Mouse (Mus musculus) CH12.LX (cell line): ENCODE measurements around the gene Tut1. TPM values are rescaled to one million over a fixed set of nuclear protein-coding genes. Genes with fewer than 3 reads are reported as not detected.

Experiments used
- DNase-seq: peaks from one replicate; pipeline ENCODE4 v3.0.0-alpha.2; 2013; ENCODE audit errors: extremely low read depth
- H3K27ac ChIP-seq: 2 replicates; pipeline ENCODE4 v1.5.1; 2012; ENCODE audit warnings: low read depth, mild to moderate bottlenecking, control low read depth, moderate library complexity; ENCODE audit not compliant: insufficient read depth
- H3K27me3 ChIP-seq: replicated peaks from 2 replicates; pipeline ENCODE3; 2012; ENCODE audit warnings: inconsistent platforms
- H3K36me3 ChIP-seq, 2 experiments: replicated peaks in 1 of 2; 2 replicates each; pipeline versions ENCODE3 to v1.6.1; 2012; ENCODE audit warnings: inconsistent platforms in 1 of 2, low read length in 1 of 2, mild to moderate bottlenecking in 1 of 2, mixed read lengths in 1 of 2, moderate library complexity in 1 of 2; ENCODE audit not compliant: control insufficient read depth in 1 of 2, insufficient read depth in 1 of 2
- H3K4me1 ChIP-seq, 2 experiments: 2 replicates each; pipeline ENCODE4 v1.6.1; 2012; ENCODE audit warnings: inconsistent platforms in 1 of 2, moderate library complexity in 1 of 2; ENCODE audit not compliant: insufficient read depth in 2 of 2, control insufficient read depth in 1 of 2
- H3K4me2 ChIP-seq: 2 replicates; pipeline ENCODE4 v1.6.1; 2012; ENCODE audit warnings: low read depth, mild to moderate bottlenecking, control low read depth; ENCODE audit not compliant: poor library complexity, insufficient read depth, severe bottlenecking
- H3K4me3 ChIP-seq, 3 experiments: fragments of 150-350 bp in 1 of 3; sonication (generic) in 1 of 3; replicated peaks in 1 of 3; 2 replicates each; pipeline versions ENCODE3 to v1.5.1; 2011 to 2012; ENCODE audit warnings: low read depth in 2 of 3, low read length in 2 of 3, mild to moderate bottlenecking in 2 of 3, moderate library complexity in 2 of 3, control low read depth in 1 of 3, improper control_type of control experiment in 1 of 3, inconsistent platforms in 1 of 3, mixed read lengths in 1 of 3; ENCODE audit not compliant: poor library complexity in 1 of 3
- H3K79me2 ChIP-seq: replicated peaks from 2 replicates; pipeline ENCODE4 v1.6.1; 2012; ENCODE audit warnings: mild to moderate bottlenecking, moderate library complexity; ENCODE audit not compliant: control insufficient read depth, poor library complexity, insufficient read depth, severe bottlenecking; ENCODE audit errors: extremely low read depth
- H3K9ac ChIP-seq: 2 replicates; pipeline ENCODE4 v1.6.1; 2012; ENCODE audit warnings: low read depth, mild to moderate bottlenecking, control low read depth, moderate library complexity; ENCODE audit not compliant: insufficient read depth
- H3K9me3 ChIP-seq: replicated peaks from 2 replicates; pipeline ENCODE3; 2012; ENCODE audit warnings: low read length, inconsistent platforms, mixed read lengths
- BHLHE40 ChIP-seq: IDR thresholded peaks from 2 replicates; pipeline ENCODE4 v1.6.1; 2011; ENCODE audit warnings: mild to moderate bottlenecking, low read depth, low read length, improper control_type of control experiment
- CHD2 ChIP-seq: IDR thresholded peaks from 2 replicates; pipeline ENCODE4 v1.6.1; 2011; ENCODE audit warnings: low read length, improper control_type of control experiment
- ELF1 ChIP-seq: IDR thresholded peaks from 2 replicates; pipeline ENCODE4 v1.6.1; 2014; ENCODE audit warnings: low read depth, mild to moderate bottlenecking, inconsistent platforms, low read length, improper control_type of control experiment
- GABPA ChIP-seq: IDR thresholded peaks from 2 replicates; pipeline ENCODE4 v1.6.1; 2012; ENCODE audit warnings: low read depth, low read length, improper control_type of control experiment, inconsistent platforms; ENCODE audit not compliant: insufficient replicate concordance
- MAX ChIP-seq: IDR thresholded peaks from 2 replicates; pipeline ENCODE4 v1.6.1; 2011; ENCODE audit warnings: low read length, improper control_type of control experiment
- MAZ ChIP-seq: IDR thresholded peaks from 2 replicates; pipeline ENCODE4 v1.6.1; 2012; ENCODE audit warnings: low read depth, mild to moderate bottlenecking, inconsistent platforms, low read length, improper control_type of control experiment, moderate library complexity
- MEF2A ChIP-seq: IDR thresholded peaks from 2 replicates; pipeline ENCODE4 v1.6.1; 2014; ENCODE audit warnings: low read depth, mild to moderate bottlenecking, inconsistent platforms, low read length, improper control_type of control experiment, borderline replicate concordance
- MYC ChIP-seq: IDR thresholded peaks from 2 replicates; pipeline ENCODE4 v1.6.1; 2011; ENCODE audit warnings: low read depth, mild to moderate bottlenecking, improper control_type of control experiment, low read length
- NELFE ChIP-seq: IDR thresholded peaks from 2 replicates; pipeline ENCODE4 v1.6.1; 2011; ENCODE audit warnings: low read depth, low read length, improper control_type of control experiment
- POLR2A ChIP-seq: IDR thresholded peaks from 2 replicates; pipeline ENCODE4 v1.6.1; 2011; ENCODE audit warnings: low read depth, mild to moderate bottlenecking, improper control_type of control experiment, low read length
- SIN3A ChIP-seq: IDR thresholded peaks from 2 replicates; pipeline ENCODE4 v1.6.1; 2012; ENCODE audit warnings: low read length, improper control_type of control experiment, inconsistent platforms
- SMC3 ChIP-seq: IDR thresholded peaks from 2 replicates; pipeline ENCODE4 v1.6.1; 2011; ENCODE audit warnings: low read depth, low read length, improper control_type of control experiment
- TCF12 ChIP-seq: IDR thresholded peaks from 2 replicates; pipeline ENCODE4 v1.6.1; 2014; ENCODE audit warnings: low read depth, mild to moderate bottlenecking, inconsistent platforms, low read length, improper control_type of control experiment
- UBTF ChIP-seq: IDR thresholded peaks from 2 replicates; pipeline ENCODE4 v1.6.1; 2012; ENCODE audit warnings: low read depth, mild to moderate bottlenecking, inconsistent platforms, low read length, improper control_type of control experiment, moderate library complexity
- USF2 ChIP-seq: conservative IDR thresholded peaks from 2 replicates; pipeline ENCODE4 v1.6.1; 2011; ENCODE audit warnings: low read depth, low read length, improper control_type of control experiment
- ZC3H11A ChIP-seq: IDR thresholded peaks from 2 replicates; pipeline ENCODE4 v1.6.1; 2012; ENCODE audit warnings: low read depth, mild to moderate bottlenecking, inconsistent platforms, low read length, improper control_type of control experiment
- ZMIZ1 ChIP-seq: IDR thresholded peaks from 2 replicates; pipeline ENCODE4 v1.6.1; 2012; ENCODE audit warnings: low read depth, mild to moderate bottlenecking, inconsistent platforms, low read length, improper control_type of control experiment
- dilution Hi-C: fragments of 300-500 bp; cut with MboI; formaldehyde crosslinking; loops from 2 replicates; pipeline ENCODE4 v1.14.3; 2020; ENCODE audit warnings: low sequenced_read_pairs; ENCODE audit not compliant: extremely low pct_unique_long_range_greater_than_20kb, extremely low pct_ligation_motif_present
- in situ Hi-C: fragments of 300-500 bp; cut with MboI; formaldehyde crosslinking; loops from 3 replicates; pipeline ENCODE4 v1.14.3; 2019; ENCODE audit warnings: low sequenced_read_pairs, low pct_ligation_motif_present, low pct_unique_long_range_greater_than_20kb, mixed read lengths
- polyA plus RNA-seq: library from polyadenylated mRNA; unstranded; fragments of >175 nt; gene quantifications from 2 replicates; pipeline ENCODE4 v1.2.1, GENCODE M21; 2012; ENCODE audit warnings: low read depth; ENCODE audit not compliant: insufficient read length
- total RNA-seq, 2 experiments: library from RNA; depleted of rRNA; stranded (reverse); fragments of 300-350 nt in 1 of 2; fragments of >200 nt in 1 of 2; gene quantifications; 2 replicates each; pipeline ENCODE4 v1.2.3; 2012 to 2014

Tut1 gene
- total and polyA plus RNA-seq, 3 experiments = 40.4 to 54.9 (median 47.7) TPM

DNA sequence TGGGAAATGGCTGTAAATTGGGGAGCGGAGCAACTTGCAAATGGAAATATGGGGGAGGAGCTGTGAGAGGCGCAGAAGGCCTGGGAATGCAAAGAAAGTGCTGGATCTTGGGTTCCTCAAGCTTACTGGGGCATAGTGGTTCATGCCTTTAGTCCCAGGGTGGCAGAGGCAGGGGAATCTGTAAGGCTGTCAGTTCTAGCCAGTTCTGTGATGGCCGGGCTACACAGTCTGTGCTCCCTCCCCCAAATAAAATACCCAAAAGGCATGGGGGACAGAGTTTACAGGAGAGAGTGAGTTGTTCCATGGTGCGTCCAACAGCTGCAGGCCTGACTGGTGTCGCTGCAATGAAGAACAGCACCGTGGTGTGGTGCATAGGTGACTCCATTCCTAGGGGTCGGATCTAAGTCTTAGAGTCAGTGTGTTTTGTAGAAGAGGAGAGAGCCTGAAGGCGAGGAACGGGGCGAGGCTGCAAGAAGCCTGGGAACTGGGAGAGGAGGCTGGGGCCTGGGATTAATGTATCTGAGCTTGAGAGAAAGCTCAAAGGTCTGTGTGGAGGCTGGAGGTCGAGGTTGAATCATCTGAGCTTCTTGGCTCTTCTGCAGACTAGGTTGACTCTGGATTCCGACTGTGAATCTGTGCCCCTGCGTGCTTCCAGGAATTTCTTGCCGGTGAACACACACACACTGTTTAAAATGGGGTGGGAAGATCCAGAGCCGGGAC is 34.9 kb downstream of the Tut1 start:
- no peaks in the 10 kb centered on the region for H3K36me3 ChIP-seq
- no peak for DNase-seq
- H3K27ac ChIP-seq = no peak overlapping the region
- peak overlapping the region in 2 of 3 experiments; percentile 13 to 95 for H3K4me3 ChIP-seq
- TF ChIP-seq MYC (no peak), SIN3A (no peak), TCF12 (no peak), NELFE (no peak), USF2 (no peak), CHD2 (no peak)
- H3K4me2 ChIP-seq = peak overlapping the region; percentile 45
- dilution Hi-C loops (no loop called here), in situ Hi-C loops (no loop called here)
- H3K79me2 ChIP-seq = peaks cover 16% of the 10 kb centered on the region
- peaks cover 14% of the 10 kb centered on the region for H3K27me3 ChIP-seq
- peak overlapping the region; percentile 83; the same call in 1 of the 2 replicates for H3K9ac ChIP-seq
- H3K4me1 ChIP-seq = peaks cover 37 to 75% of the 10 kb centered on the region in 2 experiments
- no peaks in the 10 kb centered on the region for H3K9me3 ChIP-seq

GRCm38 (mm10) chr19:8989066-8989566 is 35.5 kb downstream of the Tut1 start, which contains the start of gene Ahnak:
TSS of gene Ahnak (plus strand) at chr19:8989284.
- Histone ChIP-seq H3K9ac (peak within 1 kb of the TSS; percentile 83), H3K27ac (peak within 1 kb of the TSS; percentile 50), H3K79me2 (peaks cover 19% of the 10 kb centered on the region), H3K4me1 (peaks cover 35 to 75% of the 10 kb centered on the region in 2 experiments), H3K4me3 (peak within 1 kb of the TSS; percentile 52 to 95 (median 73)), H3K4me2 (peak within 1 kb of the TSS; percentile 45), H3K27me3 (peaks cover 14% of the 10 kb centered on the region), H3K36me3 (no peaks in the 10 kb centered on the region), H3K9me3 (no peaks in the 10 kb centered on the region)
- DNase-seq = no peak
- dilution Hi-C loops (no loop called here), in situ Hi-C loops (no loop called here)
- TF ChIP-seq ZC3H11A = no peak
- TF ChIP-seq SMC3 = no peak
- TF ChIP-seq POLR2A = peak; percentile 58
- no peak for TF ChIP-seq SIN3A
- peak; percentile 80 for TF ChIP-seq UBTF
- no peak for TF ChIP-seq MYC
- TF ChIP-seq BHLHE40 = 0 out of 2 replicates have a peak, but pooled peaks have one; percentile 6
- no peak for TF ChIP-seq ELF1
- TF ChIP-seq MAX = no peak
- no peak for TF ChIP-seq MEF2A
- TF ChIP-seq ZMIZ1 = no peak
- no peak for TF ChIP-seq MAZ
- TF ChIP-seq GABPA = no peak
